Mouse (Mus musculus) small intestine, adult 2 months (tissue): ENCODE data around the gene Nup88.

Experiments
- CTCF ChIP-seq: fragments of 200-500 bp; IDR thresholded peaks from 2 replicates; pipeline ENCODE4 v1.5.1; 2012; ENCODE audit warnings: low read depth, mild to moderate bottlenecking, control low read depth, inconsistent platforms, low read length, moderate library complexity, mixed read lengths; ENCODE audit not compliant: insufficient replicate concordance, insufficient read length; ENCODE audit errors: extremely low read depth
- POLR2A ChIP-seq: fragments of 200-500 bp; IDR thresholded peaks from 2 replicates; pipeline ENCODE4 v1.6.1; 2012; ENCODE audit warnings: low read depth, mild to moderate bottlenecking, control low read depth, inconsistent platforms, low read length, moderate library complexity

DNA sequence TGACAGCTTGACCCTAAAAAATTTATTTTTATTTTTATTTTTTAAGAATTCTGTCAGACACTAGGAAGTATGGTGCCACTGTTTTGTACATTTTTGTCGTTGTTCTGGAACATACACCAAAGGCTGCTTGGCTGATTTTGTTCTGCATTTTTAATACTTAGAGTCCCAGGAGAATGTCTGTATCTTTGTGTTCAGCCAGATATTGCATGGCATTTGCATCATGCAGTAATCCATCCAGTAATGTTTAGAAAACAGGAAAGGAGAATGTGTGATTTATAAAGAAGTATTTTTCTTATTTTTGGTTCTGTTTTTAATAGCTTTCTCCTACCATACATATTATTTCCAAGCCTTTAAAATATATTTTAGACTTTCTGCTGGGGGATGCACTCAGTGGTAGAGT lies 57.9 kb downstream of the Nup88 start:
- no peak for TF ChIP-seq CTCF
- TF ChIP-seq POLR2A, result no peak
